ENCODE assay signal across 8 mouse cellular contexts in genomic region chr13:73466411-73466810, GRCm38 (mm10). TPM values are rescaled to one million over a fixed set of nuclear protein-coding genes. Genes with fewer than 3 reads are reported as not detected.
A peak's percentile ranks its signal among the peaks of the same experiment; 100 is the strongest.
DNase-seq lines count a peak whose midpoint lies in the region; ATAC-seq lines count a peak whose summit lies in the region.

No protein-coding gene starts in this region.

- no peak for ATAC-seq in kidney, embryonic 14.5 days (ENCODE audit: low FRiP score, low TSS enrichment)
- no peak for ATAC-seq in hindbrain, embryonic 16.5 days
- ATAC-seq in midbrain, embryonic 15.5 days (replicated peaks) = no peak
- ATAC-seq in cerebellum, adult (ENCODE audit: insufficient number of reproducible peaks, low FRiP score, low TSS enrichment) = no peak

- H3K27me3 ChIP-seq in kidney, embryonic 14.5 days (ENCODE audit: control insufficient read depth, insufficient read depth, low read length) = no peaks in the 10 kb centered on the region
- no peaks in the 10 kb centered on the region for H3K27me3 ChIP-seq in hindbrain, embryonic 16.5 days (replicated peaks; ENCODE audit: control insufficient read depth, insufficient read depth, low read length)
- no peaks in the 10 kb centered on the region for H3K27me3 ChIP-seq in midbrain, embryonic 15.5 days (replicated peaks)

- H3K9ac ChIP-seq in kidney, embryonic 14.5 days (ENCODE audit: low read depth, low read length) = peak overlapping the region; percentile 93; the same call in 1 of the 2 replicates
- no peak overlapping the region; the same call in 1 of the 2 replicates for H3K9ac ChIP-seq in hindbrain, embryonic 16.5 days (ENCODE audit: low read depth, low read length)
- H3K9ac ChIP-seq in midbrain, embryonic 15.5 days = no peak overlapping the region

- no peak overlapping the region for H3K4me3 ChIP-seq in kidney, embryonic 14.5 days (ENCODE audit: low read length)
- H3K4me3 ChIP-seq in hindbrain, embryonic 16.5 days (ENCODE audit: low read length) = no peak overlapping the region; the same call in 1 of the 2 replicates
- peak overlapping the region; percentile 87; the same call in 1 of the 2 replicates for H3K4me3 ChIP-seq in midbrain, embryonic 15.5 days

- no peaks in the 10 kb centered on the region; the same call in 1 of the 2 replicates for H3K36me3 ChIP-seq in kidney, embryonic 14.5 days (ENCODE audit: control insufficient read depth, insufficient read depth, low read length)
- no peaks in the 10 kb centered on the region for H3K36me3 ChIP-seq in hindbrain, embryonic 16.5 days (ENCODE audit: control insufficient read depth, insufficient read depth, low read length)
- H3K36me3 ChIP-seq in midbrain, embryonic 15.5 days (replicated peaks) = no peaks in the 10 kb centered on the region

- H3K4me2 ChIP-seq in kidney, embryonic 14.5 days (replicated peaks; ENCODE audit: low read depth, low read length) = peak overlapping the region; percentile 91
- H3K4me2 ChIP-seq in hindbrain, embryonic 16.5 days (ENCODE audit: low read length) = no peak overlapping the region; the same call in 1 of the 2 replicates
- peak overlapping the region; percentile 84; the same call in 1 of the 2 replicates for H3K4me2 ChIP-seq in midbrain, embryonic 15.5 days

- peaks cover 15% of the 10 kb centered on the region; the same call in 1 of the 2 replicates for H3K4me1 ChIP-seq in kidney, embryonic 14.5 days (ENCODE audit: control insufficient read depth, insufficient read depth, low read length)
- H3K4me1 ChIP-seq in hindbrain, embryonic 16.5 days (ENCODE audit: control insufficient read depth, insufficient read depth, low read depth, low read length) = peaks cover 25% of the 10 kb centered on the region
- peaks cover 29% of the 10 kb centered on the region for H3K4me1 ChIP-seq in midbrain, embryonic 15.5 days

- H3K9me3 ChIP-seq in kidney, embryonic 14.5 days (ENCODE audit: control insufficient read depth, low read length) = no peaks in the 10 kb centered on the region
- no peaks in the 10 kb centered on the region for H3K9me3 ChIP-seq in hindbrain, embryonic 16.5 days (ENCODE audit: control insufficient read depth, low read length)
- H3K9me3 ChIP-seq in midbrain, embryonic 15.5 days = no peaks in the 10 kb centered on the region

- WGBS in kidney, embryonic 14.5 days = 79% methylated on average over 3 of the region's 3 CpGs
- 91% methylated on average over 3 of the region's 3 CpGs for WGBS in hindbrain, embryonic 16.5 days
- WGBS in midbrain, embryonic 15.5 days = 91% methylated on average over 3 of the region's 3 CpGs

- peak; percentile 20 for DNase-seq in cerebellum, adult 9-11 months
- DNase-seq in cerebellum, postnatal 14 days = no peak
- no peak for DNase-seq in kidney, postnatal 10 days
- DNase-seq in thymus, postnatal 10 days (ENCODE audit: low spot score in 2 of 2) = no peak

- H3K27ac ChIP-seq in kidney, embryonic 14.5 days (ENCODE audit: low read depth, low read length) = no peak overlapping the region
- H3K27ac ChIP-seq in hindbrain, embryonic 16.5 days (ENCODE audit: low read depth, low read length) = peak overlapping the region; percentile 97; the same call in 1 of the 2 replicates
- no peak overlapping the region for H3K27ac ChIP-seq in midbrain, embryonic 15.5 days

RNA-seq across cellular contexts. Expression of gene Lpcat1, which starts 0.6 kb away (rescaled TPM):
- polyA plus RNA-seq in kidney, embryonic 14.5 days (2014; fragmentation: Nextera tagmentation; extraction: Ambion mirVana) = 39.8 and 45.0 TPM in 2 replicates
- 71.6 and 72.9 TPM in 2 replicates for polyA plus RNA-seq in hindbrain, embryonic 16.5 days (2015; fragmentation: Nextera tagmentation; extraction: Ambion mirVana)
- polyA plus RNA-seq in midbrain, embryonic 15.5 days (2015; fragmentation: Nextera tagmentation; extraction: Ambion mirVana) = 64.4 and 66.7 TPM in 2 replicates
